Mouse (Mus musculus) layer of hippocampus, adult 9-10 months (tissue): ENCODE measurements around the gene Tmeff2.

Experiments
- DNase-seq: peaks from one replicate; pipeline ENCODE4 v3.0.0; 2022; ENCODE audit warnings: low spot score

Tmeff2 gene

DNA sequence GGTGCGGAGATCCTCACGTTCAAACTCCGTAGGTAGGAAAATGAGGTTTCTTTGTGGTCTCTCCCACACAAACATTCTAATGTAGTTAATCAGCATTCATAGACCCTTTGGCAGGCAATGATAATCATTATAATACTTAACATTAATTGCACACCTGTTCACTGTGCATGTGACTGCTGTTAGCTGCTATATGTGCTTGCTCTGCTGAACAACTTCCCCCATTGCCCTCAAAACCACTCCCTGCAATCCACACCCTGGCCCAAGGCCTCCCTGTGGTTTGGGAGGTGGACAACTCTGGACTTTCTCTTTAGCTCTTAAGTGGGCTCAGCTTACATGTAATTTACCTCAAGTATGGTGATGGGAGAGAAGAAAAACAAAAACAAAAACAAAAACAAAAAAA, 299.5 kb downstream of the Tmeff2 start:
- no peak for DNase-seq

DNA sequence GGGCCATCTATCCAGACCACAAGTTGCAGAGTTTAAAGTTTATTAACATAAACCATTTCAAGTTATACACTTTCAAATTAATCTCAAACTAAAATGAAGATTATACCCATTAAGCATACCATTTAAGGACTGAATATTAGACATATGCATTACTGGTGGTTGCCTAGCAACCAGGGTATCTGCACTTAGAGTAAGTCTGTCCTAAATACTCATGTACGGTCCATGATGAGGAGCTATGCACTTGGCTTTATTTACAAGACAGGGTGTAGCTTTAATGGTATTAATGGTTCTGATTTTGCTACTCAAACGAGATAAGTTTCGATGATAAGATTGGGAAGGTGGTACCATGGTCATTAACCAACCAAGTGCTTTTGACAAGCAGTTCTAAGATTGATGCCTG, 315.2 kb downstream of the Tmeff2 start:
- no peak for DNase-seq

DNA sequence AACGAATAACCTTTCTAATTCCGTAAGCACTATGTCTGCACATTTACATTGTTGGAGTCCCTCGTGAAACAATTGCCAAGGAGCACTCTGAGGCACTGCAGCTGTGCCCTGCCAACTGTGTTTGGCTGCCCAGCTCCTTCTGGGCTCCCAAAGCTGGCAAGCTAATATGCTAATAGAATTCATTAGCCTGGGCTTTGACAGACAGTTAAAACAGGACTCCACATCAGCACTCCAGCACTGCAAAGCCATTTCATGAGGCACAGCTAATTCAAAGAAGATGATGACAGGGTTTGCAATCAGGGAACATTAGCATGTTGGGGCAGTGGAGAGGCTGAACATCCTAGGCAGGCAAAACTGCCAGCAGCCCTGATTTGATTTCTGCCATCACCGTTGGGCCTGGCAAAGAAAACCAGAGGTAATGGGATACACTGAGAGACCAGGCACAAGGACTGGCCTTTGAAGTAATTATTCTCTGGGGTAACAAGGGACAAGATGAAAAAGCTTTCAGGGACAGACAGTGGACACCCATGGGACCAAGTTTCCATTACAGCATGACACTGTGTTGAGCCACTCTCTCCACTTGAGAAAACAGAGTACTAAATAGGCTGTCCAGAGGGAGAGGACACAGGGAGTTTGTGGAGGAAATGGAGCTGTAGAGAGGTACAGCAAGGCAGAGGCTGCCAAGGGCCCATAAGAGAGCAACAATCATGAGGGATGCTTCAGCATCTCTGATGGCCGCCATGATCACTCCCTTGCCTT, 316.0 kb downstream of the Tmeff2 start:
- no peak for DNase-seq

DNA sequence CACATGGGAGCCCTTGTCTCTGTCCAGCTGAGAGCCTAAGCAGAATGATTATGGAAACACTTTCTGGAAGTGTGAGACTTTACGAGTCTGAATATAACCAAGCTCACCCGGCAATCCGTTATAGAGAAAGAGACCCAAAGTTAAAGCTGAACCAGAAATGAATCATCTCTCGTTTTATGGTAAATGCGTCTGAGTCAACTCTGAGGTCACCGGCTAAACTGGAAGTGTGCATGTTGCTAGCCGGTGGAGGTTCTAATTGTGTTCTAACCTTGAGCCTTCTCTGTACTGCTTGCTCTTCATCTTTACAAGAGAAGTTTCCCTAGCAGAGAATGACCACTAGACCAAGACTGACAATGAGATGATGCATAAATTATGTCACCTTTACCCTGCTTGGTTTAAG, 316.8 kb downstream of the Tmeff2 start:
- no peak for DNase-seq

DNA sequence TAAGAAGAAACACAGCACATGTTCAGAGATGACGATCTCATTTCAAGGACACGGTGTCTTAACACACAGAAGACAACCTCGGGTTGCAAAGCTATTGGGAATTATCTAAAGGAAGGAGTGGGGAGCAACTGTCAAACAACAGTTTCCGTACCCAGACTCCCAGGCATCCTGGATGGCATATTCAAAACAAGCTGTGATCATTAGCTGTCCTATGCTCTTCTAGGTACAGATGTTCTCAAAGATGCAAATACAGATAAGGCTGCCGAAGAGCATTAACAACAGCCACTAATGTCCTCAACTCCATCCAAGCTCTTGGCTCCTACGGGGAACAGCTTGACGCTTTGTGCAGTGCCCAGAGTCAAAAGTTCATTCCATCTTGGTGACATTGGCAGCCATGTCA, 324.7 kb downstream of the Tmeff2 start:
- DNase-seq, result no peak
